Mouse (Mus musculus): ENCODE measurements around the gene Olfr1128. TPM values are rescaled to one million over a fixed set of nuclear protein-coding genes. Genes with fewer than 3 reads are reported as not detected.
A peak's percentile ranks its signal among the peaks of the same experiment; 100 is the strongest.
"Not testable (repeated sequence)": the region's sequence is repeated elsewhere in the genome, so short reads cannot be mapped to it uniquely, and the experiment has no call there.

Gene Olfr1128
- polyA plus RNA-seq (2016; fragmentation: Nextera tagmentation; extraction: Ambion mirVana) = not detected in 2 replicates

- no peaks in the 10 kb centered on the region for H3K9me3 ChIP-seq
- H3K9ac ChIP-seq = no peak within 1 kb of the TSS
- WGBS = 100% methylated on average over 1 of the region's 1 CpGs
- H3K36me3 ChIP-seq (replicated peaks) = no peaks in the 10 kb centered on the region
- ATAC-seq (ENCODE audit: low FRiP score) = no peak
- H3K4me2 ChIP-seq = no peak within 1 kb of the TSS
- no peak within 1 kb of the TSS for H3K4me3 ChIP-seq (replicated peaks)
- H3K27me3 ChIP-seq = no peaks in the 10 kb centered on the region
- H3K27ac ChIP-seq = no peak within 1 kb of the TSS
- H3K4me1 ChIP-seq = no peaks in the 10 kb centered on the region
Measured at GRCm38 (mm10) chr2:87545442-87545841, at the start of gene Olfr1128. Gene Olfr1128, minus strand, starts transcription at chr2:87545542.

GRCm38 (mm10) chr2:87573602-87574001 is 28.3 kb upstream of the Olfr1128 start, which contains the start of gene Olfr1129:
Gene Olfr1129, plus strand, starts transcription at chr2:87573902.
- H3K4me2 ChIP-seq; H3K27ac ChIP-seq; H3K4me1 ChIP-seq; H3K36me3 ChIP-seq (replicated peaks); H3K27me3 ChIP-seq; H3K9ac ChIP-seq; H3K9me3 ChIP-seq; ATAC-seq (ENCODE audit: low FRiP score); H3K4me3 ChIP-seq (replicated peaks): not testable (repeated sequence)
- WGBS = 72% methylated on average over 1 of the region's 1 CpGs

GRCm38 (mm10) chr2:87534826-87535225 is 10.5 kb downstream of the Olfr1128 start:
- ATAC-seq (ENCODE audit: low FRiP score) = no peak
- no peaks in the 10 kb centered on the region for H3K27me3 ChIP-seq
- H3K9me3 ChIP-seq = no peaks in the 10 kb centered on the region
- H3K4me1 ChIP-seq = no peaks in the 10 kb centered on the region
- H3K4me2 ChIP-seq = no peak overlapping the region
- no peak overlapping the region for H3K4me3 ChIP-seq (replicated peaks)
- 66% methylated on average over 2 of the region's 2 CpGs for WGBS
- no peak overlapping the region for H3K27ac ChIP-seq
- no peaks in the 10 kb centered on the region for H3K36me3 ChIP-seq (replicated peaks)
- no peak overlapping the region for H3K9ac ChIP-seq

- ATAC-seq (ENCODE audit: low FRiP score) = no peak
Measured at GRCm38 (mm10) chr2:87531496-87531895, 13.8 kb downstream of the Olfr1128 start, which contains the start of gene Olfr153. Gene Olfr153, plus strand, starts transcription at chr2:87531796.

GRCm38 (mm10) chr2:87525899-87526616 is 19.3 kb downstream of the Olfr1128 start:
- H3K36me3 ChIP-seq (replicated peaks); H3K27ac ChIP-seq; H3K9me3 ChIP-seq; H3K27me3 ChIP-seq; H3K9ac ChIP-seq; H3K4me1 ChIP-seq: not testable (repeated sequence)
- H3K4me2 ChIP-seq = peak overlapping the region; percentile 42
- peak; percentile 70; the same call in 1 of the 2 replicates for ATAC-seq (ENCODE audit: low FRiP score)
- H3K4me3 ChIP-seq (replicated peaks) = peak overlapping the region; percentile 23
- WGBS = 36% methylated on average over 38 of the region's 39 CpGs

More at GRCm38 (mm10) chr2:87531496-87531895, 13.8 kb downstream of the Olfr1128 start, which contains the start of gene Olfr153:
- Histone ChIP-seq H3K27ac (no peak within 1 kb of the TSS), H3K36me3 (replicated peaks) (no peaks in the 10 kb centered on the region), H3K9ac (no peak within 1 kb of the TSS), H3K4me3 (replicated peaks) (no peak within 1 kb of the TSS), H3K4me1 (no peaks in the 10 kb centered on the region), H3K27me3 (no peaks in the 10 kb centered on the region), H3K9me3 (no peaks in the 10 kb centered on the region), H3K4me2 (no peak within 1 kb of the TSS)

- H3K9me3 ChIP-seq = 0 out of 2 replicates have a peak, but pooled peaks cover 2% of the 10 kb centered on the region
- H3K9ac ChIP-seq = no peak overlapping the region
- no peaks in the 10 kb centered on the region for H3K27me3 ChIP-seq
- no peak overlapping the region for H3K4me2 ChIP-seq
- no peaks in the 10 kb centered on the region for H3K4me1 ChIP-seq
- H3K27ac ChIP-seq = no peak overlapping the region
- no peak for ATAC-seq (ENCODE audit: low FRiP score)
- no peak overlapping the region for H3K4me3 ChIP-seq (replicated peaks)
- no peaks in the 10 kb centered on the region for H3K36me3 ChIP-seq (replicated peaks)
- WGBS = 80% methylated on average over 4 of the region's 4 CpGs
Measured at GRCm38 (mm10) chr2:87520651-87521050, 24.7 kb downstream of the Olfr1128 start.

GRCm38 (mm10) chr2:87516581-87516980 is 28.8 kb downstream of the Olfr1128 start:
- H3K4me3 ChIP-seq (replicated peaks) = no peak overlapping the region
- H3K36me3 ChIP-seq (replicated peaks) = no peaks in the 10 kb centered on the region
- no peak overlapping the region for H3K27ac ChIP-seq
- no peak overlapping the region for H3K4me2 ChIP-seq
- H3K9ac ChIP-seq = no peak overlapping the region
- H3K4me1 ChIP-seq = no peaks in the 10 kb centered on the region
- 81% methylated on average over 3 of the region's 3 CpGs for WGBS
- no peak for ATAC-seq (ENCODE audit: low FRiP score)
- H3K9me3 ChIP-seq = 0 out of 2 replicates have a peak, but pooled peaks cover 2% of the 10 kb centered on the region
- no peaks in the 10 kb centered on the region for H3K27me3 ChIP-seq

- ATAC-seq (ENCODE audit: low FRiP score) = no peak
Measured at GRCm38 (mm10) chr2:87515457-87516060, 29.8 kb downstream of the Olfr1128 start.

GRCm38 (mm10) chr2:87515046-87515445 is 30.3 kb downstream of the Olfr1128 start:
- H3K9ac ChIP-seq = no peak overlapping the region
- no peak overlapping the region for H3K27ac ChIP-seq
- H3K27me3 ChIP-seq = no peaks in the 10 kb centered on the region
- H3K4me3 ChIP-seq (replicated peaks) = no peak overlapping the region
- no peak overlapping the region for H3K4me2 ChIP-seq
- no peaks in the 10 kb centered on the region for H3K4me1 ChIP-seq
- ATAC-seq (ENCODE audit: low FRiP score) = no peak
- 94% methylated on average over 2 of the region's 2 CpGs for WGBS
- no peaks in the 10 kb centered on the region for H3K36me3 ChIP-seq (replicated peaks)
- H3K9me3 ChIP-seq = 0 out of 2 replicates have a peak, but pooled peaks cover 2% of the 10 kb centered on the region

More at GRCm38 (mm10) chr2:87515457-87516060, 29.8 kb downstream of the Olfr1128 start:
- Histone ChIP-seq H3K27me3 (no peaks in the 10 kb centered on the region), H3K36me3 (replicated peaks) (no peaks in the 10 kb centered on the region), H3K27ac (no peak overlapping the region), H3K4me1 (no peaks in the 10 kb centered on the region), H3K9ac (no peak overlapping the region), H3K9me3 (0 out of 2 replicates have a peak, but pooled peaks cover 2% of the 10 kb centered on the region), H3K4me3 (replicated peaks) (no peak overlapping the region), H3K4me2 (no peak overlapping the region)
- 81% methylated on average over 7 of the region's 8 CpGs for WGBS

GRCm38 (mm10) chr2:87506265-87506664 is 39.1 kb downstream of the Olfr1128 start, which contains the start of gene Pramel6:
Gene Pramel6, plus strand, starts transcription at chr2:87506565.
- Histone ChIP-seq H3K9ac (no peak within 1 kb of the TSS), H3K4me3 (replicated peaks) (no peak within 1 kb of the TSS), H3K27me3 (no peaks in the 10 kb centered on the region), H3K4me1 (no peaks in the 10 kb centered on the region), H3K4me2 (no peak within 1 kb of the TSS), H3K36me3 (replicated peaks) (no peaks in the 10 kb centered on the region), H3K9me3 (no peaks in the 10 kb centered on the region), H3K27ac (no peak within 1 kb of the TSS)
- WGBS = 86% methylated on average over 6 of the region's 6 CpGs
- ATAC-seq (ENCODE audit: low FRiP score) = no peak

GRCm38 (mm10) chr2:87496993-87497392 is 48.3 kb downstream of the Olfr1128 start, which contains the start of gene Pramel7:
Gene Pramel7, minus strand, starts transcription at chr2:87497093.
- not testable (repeated sequence) for H3K4me3 ChIP-seq (replicated peaks); H3K4me1 ChIP-seq; ATAC-seq (ENCODE audit: low FRiP score); H3K9me3 ChIP-seq; H3K27me3 ChIP-seq; H3K36me3 ChIP-seq (replicated peaks); H3K9ac ChIP-seq; H3K27ac ChIP-seq; H3K4me2 ChIP-seq
- WGBS = 92% methylated on average over 4 of the region's 5 CpGs

Measured in forebrain, embryonic 12.5 days (tissue).